ENCODE assay signal across 9 mouse cellular contexts in the genomic region with DNA sequence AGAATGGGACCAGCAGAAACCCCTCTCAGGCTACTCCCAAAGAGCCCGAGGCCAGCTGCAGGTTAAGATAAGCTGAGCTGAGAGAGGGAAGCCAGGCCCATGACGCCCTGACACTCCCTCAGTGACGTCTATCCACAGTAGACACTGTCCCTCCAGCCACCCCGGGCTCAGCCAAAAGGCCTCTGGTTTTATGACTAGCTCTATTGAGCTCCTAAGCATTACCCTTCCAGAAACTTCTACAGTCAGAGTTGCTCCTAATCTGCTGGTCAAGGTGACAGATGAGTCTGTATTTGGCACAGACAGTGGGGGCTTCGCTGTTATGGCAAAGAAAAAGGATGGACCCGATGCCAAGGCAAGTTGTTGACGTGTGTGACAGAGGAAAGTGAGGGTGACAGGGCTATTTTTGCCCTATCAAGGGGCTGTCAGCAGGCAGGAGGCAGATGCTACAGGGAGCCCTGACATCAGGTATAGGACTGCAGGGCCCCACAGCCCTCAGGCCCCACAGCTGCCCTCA.
DNase-seq lines count a peak whose midpoint lies in the region; ATAC-seq lines count a peak whose summit lies in the region.
"Had no signal": no experiment of that assay in that cellular context is flagged by ENCODE, and none has a peak within 500 bp of the region (broad histone marks: within the 10 kb centered on the region; RNA-seq: fewer than 3 reads in every experiment).

No protein-coding gene starts in this region.

- no peak overlapping the region for H3K4me2 ChIP-seq in hindbrain, embryonic 13.5 days

- intact Hi-C loops in heart, postnatal 10 days (cut with DNase I), result no loop called here
- intact Hi-C loops in left cerebral cortex, postnatal 14 days (cut with DNase I), result no loop called here

- WGBS in hindbrain, embryonic 10.5 days, result 80% methylated on average over 7 of the region's 7 CpGs
- 77% methylated on average over 7 of the region's 7 CpGs for WGBS in hindbrain, embryonic 13.5 days

- no peak for ATAC-seq in hindbrain, embryonic 13.5 days (ENCODE audit: low FRiP score)
- peak; percentile 47 for ATAC-seq in megakaryocyte, adult 5-6 weeks (ENCODE audit: poor library complexity, severe bottlenecking)

- peaks cover 5% of the 10 kb centered on the region; the same call in 1 of the 2 replicates for H3K4me1 ChIP-seq in hindbrain, embryonic 10.5 days (replicated peaks)
- no peaks in the 10 kb centered on the region for H3K4me1 ChIP-seq in hindbrain, embryonic 13.5 days (replicated peaks)

- H3K27ac ChIP-seq in hindbrain, embryonic 10.5 days, result 0 out of 2 replicates have a peak overlapping the region, but pooled peaks have one; percentile 56
- no peak overlapping the region for H3K27ac ChIP-seq in hindbrain, embryonic 13.5 days

- no peaks in the 10 kb centered on the region for H3K36me3 ChIP-seq in hindbrain, embryonic 10.5 days
- no peaks in the 10 kb centered on the region for H3K36me3 ChIP-seq in hindbrain, embryonic 13.5 days

- H3K27me3 ChIP-seq in hindbrain, embryonic 10.5 days (ENCODE audit: insufficient read depth, poor library complexity, severe bottlenecking), result no peaks in the 10 kb centered on the region
- no peaks in the 10 kb centered on the region for H3K27me3 ChIP-seq in hindbrain, embryonic 13.5 days

- no peak overlapping the region for H3K9ac ChIP-seq in hindbrain, embryonic 13.5 days

- DNase-seq in hindbrain, embryonic 10.5 days (ENCODE audit: low spot score), result no peak
- DNase-seq in c-Kit-positive CD71-positive TER-119-negative erythroid progenitor cells, embryonic 14.5 days (ENCODE audit: low read depth), result peak; percentile 85
- peak; percentile 85 to 89 for DNase-seq in heart, postnatal 10 days
- DNase-seq in left cerebral cortex, postnatal 14 days (ENCODE audit: low spot score in 2 of 2), result no peak
- DNase-seq in retina, postnatal 1 day, result no peak
- no peak for DNase-seq in thymus, postnatal 36 days
- DNase-seq: cerebellum, postnatal 14 days had no signal

- H3K4me3 ChIP-seq in hindbrain, embryonic 10.5 days, result no peak overlapping the region
- H3K4me3 ChIP-seq in hindbrain, embryonic 13.5 days, result no peak overlapping the region

- H3K9me3 ChIP-seq in hindbrain, embryonic 10.5 days, result no peaks in the 10 kb centered on the region
- no peaks in the 10 kb centered on the region for H3K9me3 ChIP-seq in hindbrain, embryonic 13.5 days

Comparison
In these comparisons a context has a peak if more than half of its experiments do, and no peak if none do; other contexts are left out.
1. DNase-seq: peak in c-Kit-positive CD71-positive TER-119-negative erythroid progenitor cells, embryonic 14.5 days (single experiment) and heart, postnatal 10 days (2 of 2); none in hindbrain, embryonic 10.5 days (single experiment), left cerebral cortex, postnatal 14 days (0 of 2), retina, postnatal 1 day (single experiment) and thymus, postnatal 36 days (0 of 2).